Mouse (Mus musculus): ENCODE data around the gene Entpd8. TPM values are rescaled to one million over a fixed set of nuclear protein-coding genes. Genes with fewer than 3 reads are reported as not detected.

Entpd8 gene
- polyA plus RNA-seq, 1 experiment from 2014 or later: 0.30 TPM

DNA sequence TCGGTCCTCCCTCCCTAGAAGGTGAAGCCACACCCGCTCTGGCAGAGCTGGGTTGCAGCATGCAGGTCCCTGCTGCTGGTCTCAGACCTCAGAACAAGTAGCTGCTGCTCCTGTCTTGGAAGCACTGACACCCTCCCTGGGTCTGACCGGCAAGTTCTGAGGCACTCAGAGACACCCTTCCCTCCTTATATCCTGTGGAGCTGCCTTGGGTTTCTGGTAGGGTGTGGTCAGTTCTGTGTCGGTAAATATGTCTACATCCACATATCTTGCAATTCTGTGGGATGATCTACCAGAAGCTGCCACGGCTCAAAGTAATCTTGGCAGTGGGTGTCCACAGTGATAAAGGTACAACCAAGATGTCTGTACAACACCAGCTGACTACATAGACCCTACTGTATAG, 43.4 kb downstream of the Entpd8 start:
- Histone ChIP-seq H3K27ac (ENCODE audit: low read length) (no peak overlapping the region), H3K4me3 (ENCODE audit: low read length) (no peak overlapping the region), H3K4me1 (ENCODE audit: control insufficient read depth, insufficient read depth, low read length) (peaks cover 18% of the 10 kb centered on the region), H3K9ac (ENCODE audit: low read length) (no peak overlapping the region), H3K27me3 (ENCODE audit: control insufficient read depth, insufficient read depth, low read length) (no peaks in the 10 kb centered on the region), H3K9me3 (replicated peaks; ENCODE audit: control insufficient read depth, low read length) (no peaks in the 10 kb centered on the region), H3K36me3 (ENCODE audit: control insufficient read depth, insufficient read depth) (no peaks in the 10 kb centered on the region), H3K4me2 (ENCODE audit: low read depth, low read length) (no peak overlapping the region)
- ATAC-seq (replicated peaks; ENCODE audit: extremely low read depth, insufficient read depth, low FRiP score): no peak
- WGBS: 69% methylated on average over 5 of the region's 5 CpGs

GRCm38 (mm10) chr2:25124411-25124810, 44.3 kb downstream of the Entpd8 start:
- Histone ChIP-seq H3K27ac (ENCODE audit: low read length) (no peak overlapping the region), H3K9ac (ENCODE audit: low read length) (no peak overlapping the region), H3K4me2 (ENCODE audit: low read depth, low read length) (no peak overlapping the region), H3K36me3 (ENCODE audit: control insufficient read depth, insufficient read depth) (no peaks in the 10 kb centered on the region), H3K27me3 (ENCODE audit: control insufficient read depth, insufficient read depth, low read length) (no peaks in the 10 kb centered on the region), H3K4me3 (ENCODE audit: low read length) (no peak overlapping the region), H3K4me1 (ENCODE audit: control insufficient read depth, insufficient read depth, low read length) (peaks cover 23% of the 10 kb centered on the region), H3K9me3 (replicated peaks; ENCODE audit: control insufficient read depth, low read length) (no peaks in the 10 kb centered on the region)
- ATAC-seq (replicated peaks; ENCODE audit: extremely low read depth, insufficient read depth, low FRiP score): no peak
- WGBS: 57% methylated on average over 3 of the region's 3 CpGs

DNA sequence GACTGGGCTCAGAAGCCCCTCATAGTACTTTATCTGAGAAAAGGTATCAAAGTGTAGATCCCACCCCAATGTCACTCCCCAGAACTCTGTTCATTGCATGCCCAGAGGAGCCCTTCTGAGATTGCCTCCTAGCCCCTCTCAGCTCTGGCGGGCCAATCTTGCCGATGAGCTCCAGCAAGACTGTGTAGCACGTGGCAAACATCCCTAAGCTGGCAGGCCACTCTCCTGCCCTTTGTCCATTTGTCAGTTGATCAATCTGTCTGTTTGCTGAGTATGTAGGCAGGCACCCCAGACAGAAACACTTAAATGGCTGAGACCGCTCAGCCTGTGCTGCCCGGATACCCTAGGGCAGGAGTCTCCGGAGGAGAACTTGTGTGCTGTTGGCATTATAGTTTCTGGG, 45.0 kb downstream of the Entpd8 start:
- ATAC-seq (replicated peaks; ENCODE audit: extremely low read depth, insufficient read depth, low FRiP score): no peak
- WGBS: 94% methylated on average over 6 of the region's 6 CpGs
- H3K4me1 ChIP-seq (ENCODE audit: control insufficient read depth, insufficient read depth, low read length): peaks cover 23% of the 10 kb centered on the region

DNA sequence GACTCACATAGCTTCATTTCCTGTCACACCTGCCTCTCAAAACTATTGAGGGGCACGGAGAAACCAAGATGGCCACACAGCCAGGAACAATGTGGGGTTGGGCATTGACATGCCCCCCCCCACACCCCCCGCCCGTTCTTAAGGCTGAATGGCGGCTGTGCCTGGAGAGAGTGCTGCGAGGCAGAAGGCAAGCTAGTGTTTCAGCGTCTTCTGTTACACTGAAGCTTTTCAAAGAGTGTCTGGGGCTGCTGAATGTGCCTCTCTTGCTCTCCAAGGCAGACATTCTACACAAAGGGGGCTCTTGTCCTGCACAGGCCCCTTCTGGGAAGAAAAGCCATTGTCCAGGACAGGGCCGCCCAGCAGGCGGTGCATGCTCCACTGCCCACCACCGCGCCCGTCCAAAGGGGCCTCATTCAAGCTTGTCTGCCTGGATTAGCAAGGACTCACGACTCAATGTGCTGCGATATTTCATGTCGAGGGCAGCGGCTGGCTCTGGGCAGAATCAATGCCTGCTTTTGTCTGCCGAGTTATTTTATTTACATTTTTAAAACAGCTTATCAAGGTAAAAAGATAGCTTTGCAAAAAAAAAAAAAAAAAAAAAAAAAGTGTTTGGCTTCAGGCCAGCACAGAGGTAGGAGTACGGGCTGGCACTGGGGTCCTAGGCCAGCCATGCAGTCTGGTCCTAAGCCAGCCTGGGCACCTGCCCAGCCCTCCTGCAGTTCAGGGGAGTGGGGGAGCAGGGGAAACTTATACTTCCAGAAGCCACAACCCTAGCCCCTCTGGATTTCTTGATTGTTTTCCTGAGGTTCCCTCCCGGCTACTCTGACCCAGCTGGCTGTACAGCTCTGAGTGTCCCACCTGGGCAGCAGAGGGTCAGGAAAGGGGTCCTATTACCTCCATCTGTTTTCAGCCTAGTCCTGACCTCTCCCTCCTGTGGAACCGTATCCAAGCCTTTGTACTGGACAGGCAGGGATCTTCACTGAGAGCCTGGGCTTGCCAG, 46.2 kb downstream of the Entpd8 start:
- peaks cover 23% of the 10 kb centered on the region for H3K4me1 ChIP-seq (ENCODE audit: control insufficient read depth, insufficient read depth, low read length)
- no peak overlapping the region for H3K4me2 ChIP-seq (ENCODE audit: low read depth, low read length)
- no peak for ATAC-seq (replicated peaks; ENCODE audit: extremely low read depth, insufficient read depth, low FRiP score)
- no peaks in the 10 kb centered on the region for H3K27me3 ChIP-seq (ENCODE audit: control insufficient read depth, insufficient read depth, low read length)
- no peaks in the 10 kb centered on the region for H3K36me3 ChIP-seq (ENCODE audit: control insufficient read depth, insufficient read depth)
- WGBS: 53% methylated on average over 19 of the region's 19 CpGs
- peak overlapping the region; percentile 1 for H3K9ac ChIP-seq (ENCODE audit: low read length)
- H3K27ac ChIP-seq (ENCODE audit: low read length): peak overlapping the region; percentile 47
- H3K9me3 ChIP-seq (replicated peaks; ENCODE audit: control insufficient read depth, low read length): no peaks in the 10 kb centered on the region
- H3K4me3 ChIP-seq (ENCODE audit: low read length): no peak overlapping the region

More for the DNA sequence above, 45.0 kb downstream of the Entpd8 start:
- Histone ChIP-seq H3K4me3 (ENCODE audit: low read length) (no peak overlapping the region), H3K27ac (ENCODE audit: low read length) (no peak overlapping the region), H3K4me2 (ENCODE audit: low read depth, low read length) (no peak overlapping the region), H3K9ac (ENCODE audit: low read length) (no peak overlapping the region), H3K36me3 (ENCODE audit: control insufficient read depth, insufficient read depth) (no peaks in the 10 kb centered on the region), H3K27me3 (ENCODE audit: control insufficient read depth, insufficient read depth, low read length) (no peaks in the 10 kb centered on the region), H3K9me3 (replicated peaks; ENCODE audit: control insufficient read depth, low read length) (no peaks in the 10 kb centered on the region)

DNA sequence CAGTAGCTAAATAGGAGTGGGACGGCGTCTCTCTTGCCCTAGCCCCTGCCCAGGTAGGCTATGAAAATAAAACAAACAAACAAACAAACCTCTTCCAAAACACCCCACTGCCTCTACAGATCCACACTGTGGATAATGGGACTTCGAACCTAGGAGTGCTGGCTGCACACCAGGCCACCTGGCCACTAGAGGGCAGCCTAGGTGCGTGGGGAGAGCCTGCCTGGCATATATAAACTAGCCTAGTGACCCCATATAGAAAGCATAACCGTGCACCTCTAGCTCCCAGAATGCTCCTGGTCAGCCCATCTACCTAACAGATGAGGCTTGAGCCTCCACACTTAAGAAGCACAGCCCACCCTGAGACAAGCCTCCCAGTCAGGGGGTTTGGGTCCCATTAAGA, 47.1 kb downstream of the Entpd8 start:
- Histone ChIP-seq H3K27me3 (ENCODE audit: control insufficient read depth, insufficient read depth, low read length) (no peaks in the 10 kb centered on the region), H3K4me2 (ENCODE audit: low read depth, low read length) (no peak overlapping the region), H3K4me3 (ENCODE audit: low read length) (no peak overlapping the region), H3K9me3 (replicated peaks; ENCODE audit: control insufficient read depth, low read length) (no peaks in the 10 kb centered on the region), H3K36me3 (ENCODE audit: control insufficient read depth, insufficient read depth) (no peaks in the 10 kb centered on the region), H3K27ac (ENCODE audit: low read length) (peak overlapping the region; percentile 98), H3K9ac (ENCODE audit: low read length) (peak overlapping the region; percentile 63), H3K4me1 (ENCODE audit: control insufficient read depth, insufficient read depth, low read length) (peaks cover 23% of the 10 kb centered on the region)
- peak; percentile 46 for ATAC-seq (replicated peaks; ENCODE audit: extremely low read depth, insufficient read depth, low FRiP score)
- WGBS: 42% methylated on average over 5 of the region's 5 CpGs

GRCm38 (mm10) chr2:25128072-25128471, 48.0 kb downstream of the Entpd8 start:
- Histone ChIP-seq H3K27ac (ENCODE audit: low read length) (peak overlapping the region; percentile 98), H3K4me1 (ENCODE audit: control insufficient read depth, insufficient read depth, low read length) (peaks cover 23% of the 10 kb centered on the region), H3K4me2 (ENCODE audit: low read depth, low read length) (peak overlapping the region; percentile 29), H3K9me3 (replicated peaks; ENCODE audit: control insufficient read depth, low read length) (no peaks in the 10 kb centered on the region), H3K27me3 (ENCODE audit: control insufficient read depth, insufficient read depth, low read length) (no peaks in the 10 kb centered on the region), H3K36me3 (ENCODE audit: control insufficient read depth, insufficient read depth) (no peaks in the 10 kb centered on the region), H3K9ac (ENCODE audit: low read length) (peak overlapping the region; percentile 63), H3K4me3 (ENCODE audit: low read length) (no peak overlapping the region)
- ATAC-seq (replicated peaks; ENCODE audit: extremely low read depth, insufficient read depth, low FRiP score): peak; percentile 91
- WGBS: 18% methylated on average over 11 of the region's 11 CpGs

- H3K27ac ChIP-seq (ENCODE audit: low read length): no peak overlapping the region
- no peak overlapping the region for H3K9ac ChIP-seq (ENCODE audit: low read length)
- H3K4me1 ChIP-seq (ENCODE audit: control insufficient read depth, insufficient read depth, low read length): peaks cover 21% of the 10 kb centered on the region
- no peak overlapping the region for H3K4me2 ChIP-seq (ENCODE audit: low read depth, low read length)
- whole genome bisulfite sequencing: 66% methylated on average over 9 of the region's 9 CpGs
- H3K36me3 ChIP-seq (ENCODE audit: control insufficient read depth, insufficient read depth): no peaks in the 10 kb centered on the region
- no peak overlapping the region for H3K4me3 ChIP-seq (ENCODE audit: low read length)
- no peaks in the 10 kb centered on the region for H3K9me3 ChIP-seq (replicated peaks; ENCODE audit: control insufficient read depth, low read length)
- no peaks in the 10 kb centered on the region for H3K27me3 ChIP-seq (ENCODE audit: control insufficient read depth, insufficient read depth, low read length)
- no peak for ATAC-seq (replicated peaks; ENCODE audit: extremely low read depth, insufficient read depth, low FRiP score)
Measured at GRCm38 (mm10) chr2:25131601-25132000, 51.5 kb downstream of the Entpd8 start.

Small RNAs within 50 kb of the gene (microRNA-seq; reads per million reads assigned to microRNA genes)
- not detected for gene Gm24328
- not detected for gene Mir7664

Other genes with a start within 250 kb of the Entpd8 start
- 49.0 and 51.5 TPM in 2 replicates for gene Ehmt1, start 160.7 kb upstream of the Entpd8 start, polyA plus RNA-seq (2015; fragmentation: Nextera tagmentation; extraction: Ambion mirVana)
- 22.3 and 28.2 TPM in 2 replicates for gene Arrdc1, start 145.1 kb upstream of the Entpd8 start, polyA plus RNA-seq (2015; fragmentation: Nextera tagmentation; extraction: Ambion mirVana)
- 5.3 and 8.2 TPM in 2 replicates for gene Zmynd19, start 130.5 kb upstream of the Entpd8 start, polyA plus RNA-seq (2015; fragmentation: Nextera tagmentation; extraction: Ambion mirVana)
- gene Dph7, start 117.9 kb upstream of the Entpd8 start, polyA plus RNA-seq (2015; fragmentation: Nextera tagmentation; extraction: Ambion mirVana): 16.8 and 17.4 TPM in 2 replicates
- 125 and 150 TPM in 2 replicates for gene Mrpl41, start 105.2 kb upstream of the Entpd8 start, polyA plus RNA-seq (2015; fragmentation: Nextera tagmentation; extraction: Ambion mirVana)
- 12.5 and 13.2 TPM in 2 replicates for gene Pnpla7, start 104.3 kb upstream of the Entpd8 start, polyA plus RNA-seq (2015; fragmentation: Nextera tagmentation; extraction: Ambion mirVana)
- gene Nsmf, start 25.9 kb upstream of the Entpd8 start, polyA plus RNA-seq (2015; fragmentation: Nextera tagmentation; extraction: Ambion mirVana): 59.3 and 62.9 TPM in 2 replicates
- 0.19 TPM in 1 of 2 replicates, not detected in the other for gene Noxa1, start 14.8 kb downstream of the Entpd8 start, polyA plus RNA-seq (2015; fragmentation: Nextera tagmentation; extraction: Ambion mirVana)
- 16.2 and 18.1 TPM in 2 replicates for gene Nrarp, start 100.5 kb downstream of the Entpd8 start, polyA plus RNA-seq (2015; fragmentation: Nextera tagmentation; extraction: Ambion mirVana)
- 8.5 and 10.0 TPM in 2 replicates for gene Tor4a, start 116.6 kb downstream of the Entpd8 start, polyA plus RNA-seq (2015; fragmentation: Nextera tagmentation; extraction: Ambion mirVana)
- 79.1 and 81.9 TPM in 2 replicates for gene Nelfb, start 131.2 kb downstream of the Entpd8 start, polyA plus RNA-seq (2015; fragmentation: Nextera tagmentation; extraction: Ambion mirVana)
- not detected in 2 replicates for gene Stpg3, start 134.3 kb downstream of the Entpd8 start, polyA plus RNA-seq (2015; fragmentation: Nextera tagmentation; extraction: Ambion mirVana)
- 1.1 TPM in 1 of 2 replicates, not detected in the other for gene Fam166a, start 138.4 kb downstream of the Entpd8 start, polyA plus RNA-seq (2015; fragmentation: Nextera tagmentation; extraction: Ambion mirVana)
- gene Tubb4b, start 144.4 kb downstream of the Entpd8 start, polyA plus RNA-seq (2015; fragmentation: Nextera tagmentation; extraction: Ambion mirVana): 474 and 482 TPM in 2 replicates
- gene Slc34a3, start 154.1 kb downstream of the Entpd8 start, polyA plus RNA-seq (2015; fragmentation: Nextera tagmentation; extraction: Ambion mirVana): not detected in 2 replicates
- gene Rnf224, start 156.5 kb downstream of the Entpd8 start, polyA plus RNA-seq (2015; fragmentation: Nextera tagmentation; extraction: Ambion mirVana): not detected in 2 replicates
- 3.7 and 5.2 TPM in 2 replicates for gene Rnf208, start 162.0 kb downstream of the Entpd8 start, polyA plus RNA-seq (2015; fragmentation: Nextera tagmentation; extraction: Ambion mirVana)
- gene Cysrt1, start 162.1 kb downstream of the Entpd8 start, polyA plus RNA-seq (2015; fragmentation: Nextera tagmentation; extraction: Ambion mirVana): 0.17 TPM in 1 of 2 replicates, not detected in the other
- gene AL732309.1, start 166.6 kb downstream of the Entpd8 start, polyA plus RNA-seq (2015; fragmentation: Nextera tagmentation; extraction: Ambion mirVana): 2.2 and 3.1 TPM in 2 replicates
- 15.1 and 16.4 TPM in 2 replicates for gene Tmem203, start 175.1 kb downstream of the Entpd8 start, polyA plus RNA-seq (2015; fragmentation: Nextera tagmentation; extraction: Ambion mirVana)
- gene Tprn, start 182.3 kb downstream of the Entpd8 start, polyA plus RNA-seq (2015; fragmentation: Nextera tagmentation; extraction: Ambion mirVana): 4.3 and 5.9 TPM in 2 replicates
- gene Ssna1, start 192.1 kb downstream of the Entpd8 start, polyA plus RNA-seq (2015; fragmentation: Nextera tagmentation; extraction: Ambion mirVana): 154 and 157 TPM in 2 replicates
- gene Anapc2, start 192.2 kb downstream of the Entpd8 start, polyA plus RNA-seq (2015; fragmentation: Nextera tagmentation; extraction: Ambion mirVana): 80.5 and 86.6 TPM in 2 replicates
- not detected in 2 replicates for gene Tmem210, start 207.8 kb downstream of the Entpd8 start, polyA plus RNA-seq (2015; fragmentation: Nextera tagmentation; extraction: Ambion mirVana)
- 0.89 and 1.2 TPM in 2 replicates for gene Lrrc26, start 209.6 kb downstream of the Entpd8 start, polyA plus RNA-seq (2015; fragmentation: Nextera tagmentation; extraction: Ambion mirVana)
- gene Grin1, start 238.9 kb downstream of the Entpd8 start, polyA plus RNA-seq (2015; fragmentation: Nextera tagmentation; extraction: Ambion mirVana): 0.14 TPM in 1 of 2 replicates, not detected in the other